Mouse (Mus musculus) ovary, postnatal 36 days (tissue): ENCODE data around the gene Dennd5a.
"Not testable (repeated sequence)": the region's sequence is repeated elsewhere in the genome, so short reads cannot be mapped to it uniquely, and the experiment has no call there.

Source experiments
- DNase-seq: peaks from one replicate; pipeline ENCODE4 v3.0.0; 2022; ENCODE audit warnings: low spot score, mixed read lengths

Dennd5a gene

DNA sequence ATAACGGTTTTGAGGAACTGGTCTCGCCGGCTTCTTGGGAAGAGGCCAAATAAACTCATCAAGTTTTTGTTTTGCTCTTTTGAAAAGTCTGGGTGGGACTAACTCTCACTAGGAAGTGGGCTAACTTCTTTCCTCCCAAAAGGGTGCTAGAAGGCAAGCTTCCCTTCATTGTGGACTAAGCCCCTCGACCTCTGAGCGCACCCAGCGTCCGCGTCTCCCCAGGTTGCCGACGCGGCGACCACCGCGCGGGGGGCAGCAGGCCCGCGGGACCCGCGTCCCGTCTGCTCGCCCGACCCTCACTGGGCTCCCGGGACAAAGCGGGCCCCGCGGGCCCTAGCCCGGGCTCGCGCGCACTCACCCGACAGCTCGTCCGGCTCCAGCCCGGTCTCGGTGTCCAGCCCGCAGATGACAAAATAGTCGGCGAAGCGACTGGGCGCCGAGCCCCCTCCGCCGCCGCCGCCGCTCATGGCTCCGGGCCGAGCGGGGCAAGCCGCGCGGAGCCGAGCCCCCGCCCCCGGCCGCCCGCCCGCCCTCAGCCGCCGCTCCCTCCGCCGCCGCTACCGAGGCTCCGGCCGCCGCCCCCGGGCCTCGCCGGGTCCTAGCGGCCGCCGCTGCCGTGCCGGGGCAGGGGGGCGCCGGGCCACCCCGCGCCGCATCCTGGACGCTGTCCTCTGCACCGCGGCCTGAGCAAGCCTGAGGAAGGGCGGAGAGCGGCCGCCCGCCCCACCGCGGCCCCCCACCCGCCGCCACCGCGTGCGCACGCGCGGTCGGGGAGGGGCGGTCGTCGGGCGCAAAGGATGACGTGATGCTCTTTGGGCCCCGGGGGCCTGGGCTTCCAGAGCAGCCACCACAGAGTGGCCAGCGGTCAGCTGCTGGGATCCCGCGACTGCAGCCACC is at the start of gene Dennd5a:
Gene Dennd5a (minus strand): TSS at position 755 of the 897 bp plus-strand sequence.
- DNase-seq = peak; percentile 82

DNA sequence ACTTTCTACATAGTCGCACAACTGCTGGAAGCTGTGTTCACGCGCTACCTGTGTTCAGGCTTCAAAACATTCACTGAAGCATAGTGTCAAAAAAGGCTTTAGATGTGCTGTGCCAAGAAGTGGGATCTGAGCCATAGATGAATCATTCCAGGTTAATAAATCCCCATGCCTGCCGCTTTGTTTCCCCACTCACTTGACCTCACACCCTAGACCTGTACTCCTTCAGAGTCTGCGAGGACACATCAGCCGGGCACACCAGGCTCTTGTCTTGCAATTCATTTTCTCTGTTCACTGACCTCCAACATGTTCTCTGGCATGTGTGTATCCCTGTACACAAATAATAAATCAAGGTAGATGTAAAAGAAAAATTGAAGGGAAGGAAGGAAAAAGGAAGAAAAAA is 48.8 kb upstream of the Dennd5a start:
- DNase-seq = no peak

DNA sequence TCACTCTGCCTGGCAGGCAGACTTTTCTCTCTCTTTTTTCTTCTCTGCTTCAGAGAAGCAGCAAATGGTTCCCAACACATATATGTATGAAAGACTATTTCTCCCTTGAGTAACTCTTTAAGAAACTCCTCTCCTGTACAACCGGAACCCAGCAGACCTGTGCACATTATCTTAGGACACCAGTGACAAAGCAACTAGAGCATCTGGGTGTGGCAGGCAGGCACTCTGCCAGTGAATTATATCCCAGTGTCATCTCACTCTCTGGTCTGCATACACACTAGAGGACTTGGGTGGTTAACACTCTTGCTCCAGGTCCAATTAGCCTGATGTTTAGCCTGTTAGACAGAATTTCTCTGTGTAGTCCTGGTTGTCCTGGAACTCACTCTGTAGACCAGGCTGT is 48.2 kb upstream of the Dennd5a start:
- no peak for DNase-seq

DNA sequence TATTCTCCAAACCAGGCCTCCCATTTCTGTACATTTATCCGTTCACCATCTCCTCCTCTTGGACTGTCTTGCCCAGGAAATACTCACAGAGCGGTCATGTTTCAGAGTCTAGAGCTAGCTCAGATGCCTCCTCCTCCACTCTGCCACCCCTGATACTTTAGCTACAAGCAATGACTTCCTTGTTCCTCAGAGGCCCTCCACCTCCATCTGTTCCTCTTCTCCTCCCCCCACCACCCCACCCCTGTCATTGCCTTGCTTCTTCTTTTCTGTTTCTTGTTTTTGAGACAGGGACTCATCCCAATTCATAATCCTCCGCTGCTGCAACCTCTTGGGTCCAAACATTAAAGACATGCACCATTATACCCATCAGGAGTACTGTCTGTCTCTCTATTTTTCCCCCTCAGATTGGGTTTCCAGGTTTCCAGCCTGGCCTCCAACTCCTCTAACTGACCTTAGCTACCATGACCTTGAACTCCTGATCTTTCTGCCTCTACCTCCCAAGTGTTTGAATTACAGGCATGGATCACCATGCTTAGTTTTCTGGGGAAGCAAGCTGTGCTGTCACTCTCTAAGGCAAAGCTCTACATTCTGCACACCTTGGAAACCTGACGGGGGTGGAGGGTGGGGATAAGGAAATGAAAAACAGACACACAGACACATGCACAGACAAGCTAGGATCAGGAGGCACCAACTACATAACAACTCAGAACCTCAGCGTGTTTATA is 46.4 kb upstream of the Dennd5a start:
- no peak for DNase-seq

DNA sequence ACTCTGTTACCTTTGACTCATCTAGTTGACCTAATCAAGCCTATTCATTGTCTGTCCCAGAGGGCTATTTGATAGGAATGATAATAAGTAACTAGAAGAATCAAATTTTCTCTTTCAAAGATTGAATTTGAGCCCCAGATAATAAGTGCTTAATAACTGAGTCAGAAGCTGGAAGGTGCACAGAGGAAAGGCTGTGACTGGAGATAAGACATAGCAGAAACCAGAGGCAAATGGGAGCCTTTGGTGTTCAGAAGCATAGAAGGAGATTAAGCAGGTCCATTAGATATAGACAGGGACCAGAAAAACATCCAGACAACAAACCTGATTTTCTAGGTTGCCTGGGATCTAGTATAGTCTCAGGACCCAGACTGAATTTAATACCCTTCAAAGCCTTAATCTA is 45.7 kb upstream of the Dennd5a start:
- no peak for DNase-seq

DNA sequence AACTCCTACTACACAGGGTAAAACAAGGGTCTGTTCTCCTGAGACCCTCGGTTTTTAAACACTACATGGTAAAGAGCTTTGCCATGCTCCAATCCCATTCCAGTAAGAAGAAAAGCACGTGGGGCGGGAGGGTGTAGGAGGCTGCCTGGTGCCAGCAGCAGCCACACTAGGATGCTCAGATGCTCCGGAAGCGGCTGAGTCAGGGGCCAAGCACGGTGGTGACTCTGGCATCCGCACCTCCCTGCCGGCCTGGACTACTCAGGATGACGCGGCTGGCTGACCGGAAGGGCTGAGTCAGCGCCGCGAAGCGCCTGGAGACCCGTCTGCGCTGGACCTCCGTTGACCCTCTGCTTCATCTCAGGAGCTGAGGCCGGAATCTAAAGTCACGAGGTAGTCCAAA is 42.7 kb upstream of the Dennd5a start:
- peak; percentile 29 for DNase-seq

DNA sequence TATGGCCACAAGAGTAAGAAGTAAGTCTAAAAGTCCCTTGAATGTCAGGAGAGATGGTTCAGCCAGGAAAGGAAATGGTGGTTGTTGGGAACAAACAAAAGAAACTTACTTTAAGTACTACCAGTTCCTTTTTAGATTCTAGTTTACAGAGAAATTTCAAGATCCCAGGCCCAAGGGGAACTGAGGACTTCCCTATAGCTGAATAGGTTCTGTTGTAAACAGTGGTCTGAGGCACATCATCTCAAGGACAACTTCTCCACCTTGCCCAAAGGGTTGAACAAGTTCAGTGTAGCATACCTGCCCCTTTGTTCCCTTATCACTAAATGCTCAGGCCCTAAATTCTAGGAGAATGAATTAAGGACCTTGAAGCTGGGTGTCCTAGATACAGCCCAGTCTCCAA is 41.8 kb upstream of the Dennd5a start:
- no peak for DNase-seq

DNA sequence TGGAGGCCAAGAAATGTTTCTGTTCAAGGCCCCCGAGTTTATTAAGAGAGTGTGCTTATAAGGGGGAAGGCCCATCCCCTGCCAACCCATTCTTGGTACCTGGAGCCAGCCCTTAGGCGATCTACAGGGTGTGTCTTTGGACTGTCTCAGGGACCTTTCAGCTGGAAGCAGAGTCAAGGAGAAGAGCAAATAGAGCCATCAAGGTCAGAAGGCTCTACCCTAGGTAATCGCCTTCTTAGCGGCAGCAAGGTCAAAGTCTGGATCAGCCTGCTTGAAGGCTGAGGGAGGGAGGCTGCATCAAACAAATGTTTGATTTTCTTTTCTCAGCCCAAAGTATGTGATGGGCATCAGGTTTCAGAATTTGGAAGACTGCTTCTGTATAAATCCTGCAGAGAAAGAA is 38.1 kb upstream of the Dennd5a start:
- DNase-seq = no peak

DNA sequence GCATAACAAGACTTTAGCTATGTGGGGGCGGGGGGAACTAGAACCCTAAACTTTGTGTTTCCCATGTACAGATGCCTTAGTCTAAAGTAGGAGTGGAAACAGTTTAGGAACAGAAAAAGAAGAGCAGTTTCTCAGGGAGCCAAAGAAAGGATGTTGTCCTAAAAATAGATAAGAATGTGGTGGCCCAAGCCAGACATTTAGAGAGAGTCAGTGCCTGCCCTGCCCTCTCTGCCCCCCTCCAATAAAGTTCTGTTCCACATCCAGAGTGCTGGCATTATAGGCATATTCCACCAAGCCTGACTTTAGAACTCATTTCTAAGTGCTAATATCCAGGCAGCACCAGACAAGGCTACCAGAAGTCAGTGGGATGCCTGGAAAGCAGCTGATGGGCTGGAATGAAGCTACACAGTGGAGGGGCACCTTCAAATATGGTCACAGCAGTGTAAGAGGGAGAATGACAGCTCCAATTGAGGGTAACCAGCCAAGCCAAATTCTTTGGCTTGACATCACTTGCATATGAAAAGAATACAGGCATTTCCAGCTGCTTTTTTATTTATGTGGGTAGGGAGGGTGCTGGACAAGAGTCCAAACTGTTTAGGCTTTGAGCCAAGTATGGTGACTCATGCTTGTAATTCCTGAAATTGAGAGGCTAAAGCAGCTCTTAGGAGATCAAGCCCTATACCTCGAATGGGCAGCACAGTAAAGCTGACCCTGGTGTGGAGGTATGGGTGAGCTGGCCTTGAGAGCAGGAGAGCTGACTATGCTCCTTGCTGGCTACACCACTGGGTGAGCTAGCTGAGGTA is 33.1 kb upstream of the Dennd5a start:
- DNase-seq = no peak

DNA sequence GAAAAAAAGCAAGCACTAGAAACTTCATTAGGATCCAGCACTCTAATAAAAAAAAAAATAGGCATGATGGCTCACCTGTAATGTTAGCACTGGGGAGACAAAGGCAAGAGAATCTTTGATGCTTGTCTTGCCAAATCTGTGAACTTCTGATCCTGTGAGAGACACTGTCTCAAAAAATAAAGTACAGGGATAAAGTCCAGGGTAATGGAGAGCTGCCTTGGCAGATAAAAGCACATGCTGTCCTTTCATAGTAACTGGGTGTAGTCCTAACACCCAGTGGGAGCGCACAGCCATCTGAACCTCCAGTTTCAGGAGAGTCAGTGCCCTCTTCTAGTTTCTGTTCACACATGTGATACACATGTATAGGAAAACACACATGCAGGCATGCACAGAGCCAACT is 31.0 kb upstream of the Dennd5a start:
- no peak for DNase-seq

DNA sequence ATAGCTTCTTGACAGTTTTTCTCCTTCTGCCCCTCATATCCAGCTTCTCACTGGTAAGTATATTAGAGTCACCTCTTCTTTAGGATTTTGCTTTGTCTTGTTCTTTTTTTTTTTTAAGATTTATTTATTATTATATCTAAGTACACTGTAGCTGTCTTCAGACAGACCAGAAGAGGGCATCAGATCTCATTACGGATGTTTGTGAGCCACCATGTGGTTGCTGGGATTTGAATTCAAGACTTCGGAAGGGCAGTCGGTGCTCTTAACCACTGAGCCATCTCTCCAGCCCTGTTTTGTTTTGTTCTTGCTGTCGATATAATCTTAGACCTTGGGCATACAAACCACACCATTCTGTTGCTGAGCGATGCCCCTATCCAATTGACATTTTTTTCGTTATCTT is 26.5 kb upstream of the Dennd5a start, which contains the start of gene Tmem41b:
Gene Tmem41b (minus strand): TSS at position 155 of the 400 bp plus-strand sequence.
- DNase-seq = peak; percentile 7

DNA sequence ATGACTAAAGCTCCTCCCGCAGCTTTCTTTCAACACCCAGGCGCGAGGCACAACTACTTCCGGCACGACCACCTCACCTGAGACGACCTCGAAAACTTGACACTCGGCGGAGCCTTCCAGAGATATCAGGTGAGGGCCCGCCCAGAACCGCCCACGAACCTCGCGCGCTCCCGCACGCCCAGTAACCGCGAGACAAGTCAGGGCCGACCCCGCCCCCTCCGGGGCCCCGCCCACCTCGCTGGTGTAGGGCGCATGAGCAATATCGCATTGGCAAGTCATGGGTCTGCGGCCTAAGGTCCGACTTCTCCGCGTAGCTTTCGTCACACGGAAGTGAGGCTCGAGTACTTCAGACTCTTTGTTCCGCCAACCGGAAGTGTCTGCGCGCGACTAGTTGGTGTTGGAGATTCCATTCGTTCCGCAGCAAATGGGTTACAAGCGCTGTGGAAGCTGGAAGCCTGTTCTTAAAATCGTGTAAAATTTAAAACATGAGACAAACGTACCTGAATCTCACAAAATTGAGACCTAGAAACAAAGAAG is 25.9 kb upstream of the Dennd5a start:
- peak; percentile 99 for DNase-seq

DNA sequence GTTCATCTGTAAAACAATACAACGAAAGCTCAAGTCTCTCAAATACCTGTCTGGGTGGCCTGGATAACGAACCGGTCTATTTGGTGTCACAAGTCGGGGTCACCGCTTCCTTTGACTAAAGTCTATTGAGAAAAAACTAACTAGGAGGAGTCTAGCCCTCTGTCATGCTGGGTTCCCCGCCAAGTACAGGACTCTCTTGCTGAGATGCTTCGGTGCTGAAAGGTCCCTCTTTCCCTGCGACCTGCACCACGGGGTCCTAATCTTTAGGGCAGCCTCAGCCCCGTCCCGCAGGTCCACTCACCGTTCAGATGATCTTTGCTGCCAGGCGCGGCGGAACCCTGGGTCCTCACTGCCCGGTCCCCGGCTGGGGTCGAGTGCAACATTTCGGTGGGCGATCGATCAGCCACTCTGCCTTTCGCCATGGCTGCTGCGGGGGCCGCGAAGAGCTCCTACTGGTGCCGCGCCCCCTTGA is 25.4 kb upstream of the Dennd5a start:
- DNase-seq = no peak

DNA sequence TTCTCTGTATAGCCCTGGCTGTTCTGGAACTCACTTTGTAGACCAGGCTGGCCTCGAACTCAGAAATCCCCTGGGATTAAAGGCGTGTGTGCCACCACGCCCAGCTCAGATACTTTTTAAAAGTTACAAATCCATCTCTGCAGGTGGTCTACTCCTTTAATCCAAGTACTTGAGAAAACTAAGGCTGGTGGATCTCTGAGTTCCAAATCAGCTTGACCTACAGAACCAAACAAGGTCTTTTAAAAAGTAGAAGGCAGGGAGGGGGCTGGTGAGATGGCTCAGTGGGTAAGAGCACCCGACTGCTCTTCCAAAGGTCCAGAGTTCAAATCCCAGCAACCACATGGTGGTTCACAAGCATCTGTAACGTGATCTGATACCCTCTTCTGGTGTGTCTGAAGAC is 24.3 kb upstream of the Dennd5a start:
- not testable (repeated sequence) for DNase-seq

DNA sequence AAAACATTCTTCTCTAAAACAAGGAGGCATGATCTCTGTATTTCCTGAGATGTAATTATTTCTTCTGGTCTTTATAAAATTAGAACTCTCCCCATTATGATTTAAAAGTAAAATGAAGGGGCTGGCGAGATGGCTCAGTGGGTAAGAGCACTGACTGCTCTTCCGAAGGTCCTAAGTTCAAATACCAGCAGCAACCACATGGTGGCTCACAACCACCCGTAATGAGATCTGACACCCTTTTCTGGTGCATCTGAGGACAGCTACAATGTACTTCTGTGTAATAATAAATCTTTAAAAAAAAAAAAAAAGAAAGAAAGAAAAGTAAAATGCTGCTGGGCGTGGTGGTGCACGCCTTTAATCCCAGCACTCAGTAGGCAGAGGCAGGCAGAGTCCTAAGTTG is 16.9 kb upstream of the Dennd5a start:
- not testable (repeated sequence) for DNase-seq

DNA sequence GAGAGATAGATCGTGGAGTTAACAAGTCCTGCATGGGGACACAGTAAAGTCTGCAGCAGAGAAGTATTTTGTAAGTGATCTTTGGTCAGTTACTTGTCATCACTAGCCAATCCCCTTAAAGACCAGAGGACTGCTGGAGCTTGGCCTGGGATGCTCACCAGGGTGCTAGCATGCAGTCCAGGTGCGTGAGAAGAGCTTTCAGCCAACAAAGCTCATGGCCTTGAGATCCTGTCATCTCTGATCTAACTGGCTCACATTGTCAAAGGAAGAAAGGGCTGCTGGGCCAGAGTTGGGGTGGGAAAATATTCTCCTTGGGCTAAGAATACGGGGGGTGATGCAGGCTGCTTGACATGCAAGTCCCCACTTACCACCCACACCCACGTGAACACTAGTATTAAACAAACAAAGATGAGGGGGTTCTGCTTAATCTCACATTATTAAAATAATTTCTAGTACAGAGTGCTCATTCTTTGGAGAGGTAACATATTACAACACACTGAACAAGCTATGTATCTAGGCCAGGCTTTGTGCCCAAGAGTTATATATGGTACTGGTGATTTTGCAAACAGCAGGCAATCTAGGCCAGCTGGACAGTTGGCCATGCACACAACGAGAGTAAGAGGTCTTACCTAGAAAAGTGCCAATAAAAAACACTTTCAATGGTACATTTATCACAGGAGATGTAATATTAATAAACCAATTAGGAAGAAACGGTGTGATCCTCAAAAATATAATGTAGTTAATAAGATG is 15.9 kb upstream of the Dennd5a start:
- no peak for DNase-seq

DNA sequence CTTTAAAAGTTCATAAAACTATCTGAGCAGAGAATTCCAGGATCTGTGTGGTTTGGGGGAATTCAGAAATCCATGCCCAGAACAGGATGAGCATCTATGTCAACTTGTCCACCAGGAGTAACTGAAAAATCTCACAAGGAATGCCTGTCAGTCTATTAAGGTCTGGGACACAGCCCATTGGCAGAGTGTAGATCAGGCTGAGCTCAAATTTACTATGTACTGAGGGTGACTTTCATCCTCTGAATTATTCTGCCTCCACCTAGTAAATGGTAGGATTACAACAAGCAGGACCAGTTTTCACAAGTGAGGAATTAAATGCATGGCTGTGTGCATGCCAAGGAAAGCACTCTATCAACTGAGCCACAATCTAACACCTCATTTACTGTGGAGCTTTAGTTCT is 9.3 kb upstream of the Dennd5a start:
- DNase-seq = no peak

DNA sequence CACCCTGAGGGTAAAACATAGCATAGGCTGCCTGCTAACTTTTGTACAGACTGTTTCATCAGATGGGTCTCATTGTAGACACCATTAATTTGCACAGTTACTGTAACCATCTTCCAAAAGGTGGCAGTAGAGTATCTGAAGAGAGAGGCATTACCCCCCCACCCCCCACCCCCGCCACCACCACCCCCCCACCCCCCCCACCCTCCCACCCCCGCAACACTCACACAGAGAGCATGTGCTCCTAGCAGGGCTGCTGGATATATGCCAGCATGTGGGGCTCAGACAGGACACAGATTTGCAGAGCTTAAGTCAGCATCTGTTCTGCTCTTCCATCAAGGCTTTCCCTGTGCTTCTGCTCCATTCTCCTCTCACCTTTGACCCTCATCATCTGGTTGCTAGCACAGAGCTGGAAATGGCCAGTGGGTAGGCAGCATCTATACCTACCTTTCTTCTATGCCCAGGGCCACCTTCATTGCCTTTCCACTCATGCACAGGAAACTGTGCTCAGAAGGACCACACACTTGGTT is 8.7 kb upstream of the Dennd5a start:
- DNase-seq = no peak

DNA sequence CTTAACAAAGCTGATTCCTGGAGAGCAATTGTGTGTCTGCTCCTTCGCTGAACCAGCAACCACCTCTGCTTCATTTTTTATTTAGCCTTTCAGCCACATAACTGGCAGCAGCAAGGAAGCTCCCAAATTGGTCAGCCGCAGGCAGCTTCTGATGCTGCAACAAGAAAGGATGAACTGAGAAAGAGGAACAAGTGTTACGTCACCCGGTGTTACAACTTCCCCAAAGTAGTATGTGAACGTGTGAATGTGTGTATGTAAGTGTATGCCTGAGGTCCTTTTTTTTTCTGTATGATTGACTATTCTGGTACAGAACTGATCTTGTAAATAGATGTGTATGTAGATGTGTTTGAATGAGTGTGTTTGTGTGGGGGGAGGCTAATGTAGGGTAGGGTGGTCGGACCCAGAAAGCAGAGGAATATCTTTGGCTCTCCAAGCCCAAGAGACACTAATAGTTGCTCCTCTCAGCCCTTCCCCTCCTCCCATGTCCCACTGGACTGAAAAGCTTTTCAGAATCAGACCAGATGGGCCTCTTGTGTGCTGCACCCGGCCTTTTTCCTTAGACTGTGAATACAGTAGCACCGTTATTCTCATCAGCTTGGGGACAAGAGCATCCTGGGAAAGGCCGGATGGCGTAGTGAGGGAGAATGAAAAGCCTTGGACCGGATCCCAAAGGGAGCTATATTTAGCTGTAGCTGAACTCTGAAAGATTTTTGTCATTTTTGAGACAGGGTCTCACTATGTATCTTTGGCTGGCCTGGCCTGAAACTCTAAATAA is 7.7 kb upstream of the Dennd5a start:
- no peak for DNase-seq

DNA sequence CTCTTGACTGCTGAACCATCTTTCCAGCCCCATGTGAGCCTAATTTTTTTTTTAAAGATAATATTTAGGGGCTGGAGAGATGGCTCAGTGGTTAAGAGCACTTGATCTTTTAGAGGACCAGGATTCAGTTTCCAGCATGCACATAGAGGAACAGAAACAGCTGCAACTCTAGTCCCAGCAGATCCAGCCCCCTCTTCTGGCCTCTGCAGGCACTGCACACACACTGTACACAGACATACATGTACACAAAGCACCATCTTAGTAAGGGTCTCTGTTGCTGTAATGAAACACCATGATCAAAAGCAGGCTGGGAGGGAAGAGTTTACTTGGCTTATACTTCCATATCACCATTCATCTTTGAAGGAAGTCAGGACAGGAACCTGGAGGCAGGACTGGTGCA is 5.4 kb upstream of the Dennd5a start:
- no peak for DNase-seq
